Mouse (Mus musculus): ENCODE results near the gene Pfn4. TPM values are rescaled to one million over a fixed set of nuclear protein-coding genes. Genes with fewer than 3 reads are reported as not detected.

Pfn4 gene
- polyA plus RNA-seq, 2 experiments = 2.4 to 4.8 TPM

GRCm38 (mm10) chr12:4757060-4757459, 11.8 kb upstream of the Pfn4 start:
- Histone ChIP-seq H3K4me2 (replicated peaks; ENCODE audit: low read depth, low read length, severe bottlenecking) (no peak overlapping the region), H3K9me3 (ENCODE audit: control insufficient read depth, low read length) (no peaks in the 10 kb centered on the region), H3K27me3 (ENCODE audit: control insufficient read depth, insufficient read depth, low read length) (no peaks in the 10 kb centered on the region), H3K27ac (replicated peaks; ENCODE audit: low read depth, low read length) (no peak overlapping the region), H3K4me3 (replicated peaks; ENCODE audit: low read length) (no peak overlapping the region), H3K36me3 (ENCODE audit: control insufficient read depth, insufficient read depth, low read length) (no peaks in the 10 kb centered on the region), H3K9ac (ENCODE audit: low read depth, low read length, severe bottlenecking) (no peak overlapping the region), H3K4me1 (ENCODE audit: control insufficient read depth, insufficient read depth, low read length) (no peaks in the 10 kb centered on the region)
- no peak for TF ChIP-seq POLR2A (IDR thresholded peaks at IDR 0.05; ENCODE audit: borderline replicate concordance, extremely low read depth, insufficient read depth, insufficient read length)
- no peak for ATAC-seq (ENCODE audit: low FRiP score, low read depth)
- WGBS = 88% methylated on average over 1 of the region's 1 CpGs
- DNase-seq (ENCODE audit: low spot score) = no peak

GRCm38 (mm10) chr12:4769333-4769723, 506 bp downstream of the Pfn4 start:
- DNase-seq (ENCODE audit: low spot score) (no peak), ATAC-seq (ENCODE audit: low FRiP score, low read depth) (peak; percentile 48)
- 24% methylated on average over 13 of the region's 13 CpGs for WGBS
- H3K4me2 ChIP-seq (replicated peaks; ENCODE audit: low read depth, low read length, severe bottlenecking) = peak overlapping the region; percentile 61
- no peaks in the 10 kb centered on the region for H3K4me1 ChIP-seq (ENCODE audit: control insufficient read depth, insufficient read depth, low read length)
- peak overlapping the region; percentile 88 for H3K27ac ChIP-seq (replicated peaks; ENCODE audit: low read depth, low read length)
- H3K36me3 ChIP-seq (ENCODE audit: control insufficient read depth, insufficient read depth, low read length) = no peaks in the 10 kb centered on the region
- peak overlapping the region; percentile 92 for H3K9ac ChIP-seq (ENCODE audit: low read depth, low read length, severe bottlenecking)
- H3K9me3 ChIP-seq (ENCODE audit: control insufficient read depth, low read length) = no peaks in the 10 kb centered on the region
- peak overlapping the region; percentile 62 for H3K4me3 ChIP-seq (replicated peaks; ENCODE audit: low read length)
- H3K27me3 ChIP-seq (ENCODE audit: control insufficient read depth, insufficient read depth, low read length) = no peaks in the 10 kb centered on the region
- no peak for TF ChIP-seq POLR2A (IDR thresholded peaks at IDR 0.05; ENCODE audit: borderline replicate concordance, extremely low read depth, insufficient read depth, insufficient read length)

- Histone ChIP-seq H3K27ac (replicated peaks; ENCODE audit: low read depth, low read length) (no peak overlapping the region), H3K27me3 (ENCODE audit: control insufficient read depth, insufficient read depth, low read length) (no peaks in the 10 kb centered on the region), H3K4me3 (replicated peaks; ENCODE audit: low read length) (no peak overlapping the region), H3K9ac (ENCODE audit: low read depth, low read length, severe bottlenecking) (no peak overlapping the region), H3K9me3 (ENCODE audit: control insufficient read depth, low read length) (no peaks in the 10 kb centered on the region), H3K4me2 (replicated peaks; ENCODE audit: low read depth, low read length, severe bottlenecking) (no peak overlapping the region), H3K4me1 (ENCODE audit: control insufficient read depth, insufficient read depth, low read length) (no peaks in the 10 kb centered on the region), H3K36me3 (ENCODE audit: control insufficient read depth, insufficient read depth, low read length) (no peaks in the 10 kb centered on the region)
- no peak for TF ChIP-seq POLR2A (IDR thresholded peaks at IDR 0.05; ENCODE audit: borderline replicate concordance, extremely low read depth, insufficient read depth, insufficient read length)
- 89% methylated on average over 8 of the region's 8 CpGs for WGBS
- DNase-seq (ENCODE audit: low spot score) (no peak), ATAC-seq (ENCODE audit: low FRiP score, low read depth) (no peak)
Observed at GRCm38 (mm10) chr12:4774895-4775587, 6.2 kb downstream of the Pfn4 start.

GRCm38 (mm10) chr12:4775588-4775949, 6.7 kb downstream of the Pfn4 start:
- Histone ChIP-seq H3K4me1 (ENCODE audit: control insufficient read depth, insufficient read depth, low read length) (no peaks in the 10 kb centered on the region), H3K9ac (ENCODE audit: low read depth, low read length, severe bottlenecking) (no peak overlapping the region), H3K4me2 (replicated peaks; ENCODE audit: low read depth, low read length, severe bottlenecking) (no peak overlapping the region), H3K36me3 (ENCODE audit: control insufficient read depth, insufficient read depth, low read length) (no peaks in the 10 kb centered on the region), H3K9me3 (ENCODE audit: control insufficient read depth, low read length) (no peaks in the 10 kb centered on the region), H3K4me3 (replicated peaks; ENCODE audit: low read length) (no peak overlapping the region), H3K27me3 (ENCODE audit: control insufficient read depth, insufficient read depth, low read length) (no peaks in the 10 kb centered on the region), H3K27ac (replicated peaks; ENCODE audit: low read depth, low read length) (no peak overlapping the region)
- DNase-seq (ENCODE audit: low spot score) (no peak), ATAC-seq (ENCODE audit: low FRiP score, low read depth) (no peak)
- WGBS = 73% methylated on average over 9 of the region's 9 CpGs
- TF ChIP-seq POLR2A (IDR thresholded peaks at IDR 0.05; ENCODE audit: borderline replicate concordance, extremely low read depth, insufficient read depth, insufficient read length) = no peak

- no peak overlapping the region for H3K4me3 ChIP-seq (replicated peaks; ENCODE audit: low read length)
- no peaks in the 10 kb centered on the region for H3K4me1 ChIP-seq (ENCODE audit: control insufficient read depth, insufficient read depth, low read length)
- no peak overlapping the region for H3K4me2 ChIP-seq (replicated peaks; ENCODE audit: low read depth, low read length, severe bottlenecking)
- no peaks in the 10 kb centered on the region for H3K36me3 ChIP-seq (ENCODE audit: control insufficient read depth, insufficient read depth, low read length)
- TF ChIP-seq POLR2A (IDR thresholded peaks at IDR 0.05; ENCODE audit: borderline replicate concordance, extremely low read depth, insufficient read depth, insufficient read length) = no peak
- no peak for ATAC-seq (ENCODE audit: low FRiP score, low read depth)
- no peaks in the 10 kb centered on the region for H3K27me3 ChIP-seq (ENCODE audit: control insufficient read depth, insufficient read depth, low read length)
- no peaks in the 10 kb centered on the region for H3K9me3 ChIP-seq (ENCODE audit: control insufficient read depth, low read length)
- no peak overlapping the region for H3K27ac ChIP-seq (replicated peaks; ENCODE audit: low read depth, low read length)
- no peak overlapping the region for H3K9ac ChIP-seq (ENCODE audit: low read depth, low read length, severe bottlenecking)
- no peak for DNase-seq (ENCODE audit: low spot score)
- 85% methylated on average over 6 of the region's 6 CpGs for WGBS
Observed at GRCm38 (mm10) chr12:4777734-4778133, 8.9 kb downstream of the Pfn4 start.
